Mouse (Mus musculus) midbrain, embryonic 14.5 days (tissue): ENCODE measurements at regions not wholly inside any gene's neighbourhood (a gene's known extent, or its start where the extent isn't known, plus 50 kb on each side); places are given as distances from the start of the nearest gene placed in this dataset.
"Not testable (repeated sequence)": the region's sequence is repeated elsewhere in the genome, so short reads cannot be mapped to it uniquely, and the experiment has no call there.

Experiments
- ATAC-seq: fragments of 200-750 bp; cut with Nextera tagmentation; 2 replicates; pipeline ENCODE4 v1.8.0; 2017; ENCODE audit warnings: moderate number of reproducible peaks, moderate library complexity; ENCODE audit not compliant: low FRiP score, low TSS enrichment
- DNase-seq: peaks from one replicate; pipeline ENCODE4 v3.0.0-alpha.2; 2015
- H3K27ac ChIP-seq: fragments of 300-500 bp; sonication (generic); replicated peaks from 2 replicates; pipeline ENCODE4 v1.5.1; 2014; ENCODE audit warnings: mild to moderate bottlenecking, low read depth, low read length, moderate library complexity
- H3K27me3 ChIP-seq: fragments of 300-500 bp; sonication (generic); 2 replicates; pipeline ENCODE4 v1.6.1; 2014; ENCODE audit warnings: low read length, control low read depth, mixed read lengths; ENCODE audit not compliant: control insufficient read depth, insufficient read depth
- H3K36me3 ChIP-seq: fragments of 300-500 bp; sonication (generic); 2 replicates; pipeline ENCODE4 v1.6.1; 2014; ENCODE audit warnings: low read length, control low read depth; ENCODE audit not compliant: control insufficient read depth, insufficient read depth
- H3K4me1 ChIP-seq: fragments of 300-500 bp; sonication (generic); 2 replicates; pipeline ENCODE4 v1.6.1; 2014; ENCODE audit warnings: mild to moderate bottlenecking, antibody characterized with exemption, low read length, control low read depth; ENCODE audit not compliant: control insufficient read depth, insufficient read depth
- H3K4me2 ChIP-seq: fragments of 300-500 bp; sonication (generic); 2 replicates; pipeline ENCODE4 v1.6.1; 2014; ENCODE audit warnings: mild to moderate bottlenecking, low read length, moderate library complexity
- H3K4me3 ChIP-seq: fragments of 300-500 bp; sonication (generic); replicated peaks from 2 replicates; pipeline ENCODE4 v1.5.1; 2014; ENCODE audit warnings: low read depth, low read length
- H3K9ac ChIP-seq: fragments of 300-500 bp; sonication (generic); replicated peaks from 2 replicates; pipeline ENCODE4 v1.6.1; 2014; ENCODE audit warnings: mild to moderate bottlenecking, low read length, moderate library complexity
- H3K9me3 ChIP-seq: fragments of 300-500 bp; sonication (generic); 2 replicates; pipeline ENCODE4 v1.6.1; 2016; ENCODE audit warnings: low read length, control low read depth, mixed read lengths; ENCODE audit not compliant: control insufficient read depth
- WGBS: fragments of 180-500 bp; shearing (Covaris S2); extraction: QIAGEN DNeasy Blood & Tissue Kit; methylation state at CpG from one replicate; pipeline ENCODE4 v1.1.7; 2014; 5-methylcytosine and 5-hydroxymethylcytosine counted together

- not testable (repeated sequence) for H3K36me3 ChIP-seq, H3K27me3 ChIP-seq, H3K27ac ChIP-seq, H3K4me1 ChIP-seq, DNase-seq, H3K9ac ChIP-seq, H3K9me3 ChIP-seq, ATAC-seq, H3K4me2 ChIP-seq, H3K4me3 ChIP-seq
- WGBS = 79% methylated on average over 3 of the region's 3 CpGs
These were observed 621.2 kb upstream of the Msl3l2 start for GRCm38 (mm10) chr10:55485396-55486025.

GRCm38 (mm10) chr10:55522706-55523105 lies 584.0 kb upstream of the Msl3l2 start:
- no peaks in the 10 kb centered on the region for H3K27me3 ChIP-seq
- no peak overlapping the region for H3K9ac ChIP-seq
- no peaks in the 10 kb centered on the region for H3K9me3 ChIP-seq
- H3K4me3 ChIP-seq = no peak overlapping the region
- no peak overlapping the region for H3K4me2 ChIP-seq
- no peak for DNase-seq
- WGBS = 88% methylated on average over 1 of the region's 1 CpGs
- H3K4me1 ChIP-seq = no peaks in the 10 kb centered on the region
- ATAC-seq = no peak
- H3K36me3 ChIP-seq = no peaks in the 10 kb centered on the region
- H3K27ac ChIP-seq = no peak overlapping the region

- Histone ChIP-seq H3K9me3 (no peaks in the 10 kb centered on the region), H3K4me2 (no peak overlapping the region), H3K27me3 (no peaks in the 10 kb centered on the region), H3K27ac (no peak overlapping the region), H3K9ac (no peak overlapping the region), H3K4me3 (no peak overlapping the region), H3K36me3 (no peaks in the 10 kb centered on the region), H3K4me1 (no peaks in the 10 kb centered on the region)
- DNase-seq (no peak), ATAC-seq (no peak)
These were observed 569.3 kb upstream of the Msl3l2 start for GRCm38 (mm10) chr10:55537410-55537809.

GRCm38 (mm10) chr10:55546441-55547430 lies 560.0 kb upstream of the Msl3l2 start:
- H3K9me3 ChIP-seq = no peaks in the 10 kb centered on the region
- no peaks in the 10 kb centered on the region for H3K36me3 ChIP-seq
- no peak overlapping the region for H3K4me3 ChIP-seq
- no peaks in the 10 kb centered on the region for H3K4me1 ChIP-seq
- H3K27ac ChIP-seq = no peak overlapping the region
- no peak for ATAC-seq
- DNase-seq = no peak
- no peak overlapping the region for H3K4me2 ChIP-seq
- H3K27me3 ChIP-seq = no peaks in the 10 kb centered on the region
- H3K9ac ChIP-seq = no peak overlapping the region
- WGBS = 87% methylated on average over 6 of the region's 6 CpGs

- Histone ChIP-seq H3K9me3 (no peaks in the 10 kb centered on the region), H3K27ac (no peak overlapping the region), H3K4me3 (no peak overlapping the region), H3K9ac (no peak overlapping the region), H3K27me3 (no peaks in the 10 kb centered on the region), H3K4me2 (no peak overlapping the region), H3K36me3 (no peaks in the 10 kb centered on the region), H3K4me1 (no peaks in the 10 kb centered on the region)
- no peak for DNase-seq
- ATAC-seq = no peak
These were observed 541.8 kb upstream of the Msl3l2 start for GRCm38 (mm10) chr10:55564961-55565360.

- Histone ChIP-seq H3K4me1 (no peaks in the 10 kb centered on the region), H3K4me3 (no peak overlapping the region), H3K36me3 (no peaks in the 10 kb centered on the region), H3K9ac (no peak overlapping the region), H3K9me3 (no peaks in the 10 kb centered on the region), H3K27ac (no peak overlapping the region), H3K4me2 (no peak overlapping the region), H3K27me3 (no peaks in the 10 kb centered on the region)
- ATAC-seq (no peak), DNase-seq (no peak)
- 98% methylated on average over 1 of the region's 1 CpGs for WGBS
These were observed 534.0 kb upstream of the Msl3l2 start for GRCm38 (mm10) chr10:55572689-55573088.

- H3K27ac ChIP-seq = no peak overlapping the region
- no peaks in the 10 kb centered on the region for H3K27me3 ChIP-seq
- no peak overlapping the region for H3K4me2 ChIP-seq
- H3K4me1 ChIP-seq = no peaks in the 10 kb centered on the region
- no peaks in the 10 kb centered on the region for H3K36me3 ChIP-seq
- no peaks in the 10 kb centered on the region for H3K9me3 ChIP-seq
- 73% methylated on average over 7 of the region's 7 CpGs for WGBS
- no peak overlapping the region for H3K4me3 ChIP-seq
- no peak for DNase-seq
- no peak for ATAC-seq
- H3K9ac ChIP-seq = no peak overlapping the region
These were observed 515.7 kb upstream of the Msl3l2 start for GRCm38 (mm10) chr10:55591013-55591412.

- H3K4me1 ChIP-seq = no peaks in the 10 kb centered on the region
- no peaks in the 10 kb centered on the region for H3K9me3 ChIP-seq
- 52% methylated on average over 3 of the region's 3 CpGs for WGBS
- DNase-seq = peak; percentile 5
- ATAC-seq = no peak
- no peak overlapping the region for H3K9ac ChIP-seq
- H3K27ac ChIP-seq = no peak overlapping the region
- H3K27me3 ChIP-seq = no peaks in the 10 kb centered on the region
- H3K4me2 ChIP-seq = no peak overlapping the region
- no peak overlapping the region for H3K4me3 ChIP-seq
- no peaks in the 10 kb centered on the region for H3K36me3 ChIP-seq
These were observed 514.8 kb upstream of the Msl3l2 start for GRCm38 (mm10) chr10:55591896-55592295.
